Mouse (Mus musculus) limb, embryonic 14.5 days (tissue): ENCODE results near the gene Tmsb15b1. TPM values are rescaled to one million over a fixed set of nuclear protein-coding genes. Genes with fewer than 3 reads are reported as not detected.
"Not testable (repeated sequence)": the region's sequence is repeated elsewhere in the genome, so short reads cannot be mapped to it uniquely, and the experiment has no call there.

Source experiments
- ATAC-seq: fragments of 200-750 bp; cut with Nextera tagmentation; 2 replicates; pipeline ENCODE4 v1.8.0; 2017; ENCODE audit warnings: low read depth, moderate number of reproducible peaks, moderate TSS enrichment; ENCODE audit not compliant: low FRiP score
- DNase-seq: peaks from one replicate; pipeline ENCODE4 v3.0.0-alpha.2; 2015; ENCODE audit warnings: low spot score
- H3K27ac ChIP-seq: fragments of 300-500 bp; sonication (generic); replicated peaks from 2 replicates; pipeline ENCODE4 v1.5.1; 2014; ENCODE audit warnings: low read depth, mild to moderate bottlenecking, low read length, moderate library complexity, mixed read lengths
- H3K27me3 ChIP-seq: fragments of 300-500 bp; sonication (generic); 2 replicates; pipeline ENCODE4 v1.6.1; 2014; ENCODE audit warnings: low read length, mixed read lengths; ENCODE audit not compliant: control insufficient read depth, insufficient read depth
- H3K36me3 ChIP-seq: fragments of 300-500 bp; sonication (generic); 2 replicates; pipeline ENCODE4 v1.6.1; 2014; ENCODE audit warnings: mild to moderate bottlenecking, low read length, moderate library complexity, mixed read lengths; ENCODE audit not compliant: control insufficient read depth, insufficient read depth
- H3K4me1 ChIP-seq: fragments of 300-500 bp; sonication (generic); 2 replicates; pipeline ENCODE4 v1.6.1; 2014; ENCODE audit warnings: antibody characterized with exemption, low read length, mixed read lengths; ENCODE audit not compliant: control insufficient read depth, insufficient read depth
- H3K4me2 ChIP-seq: fragments of 300-500 bp; sonication (generic); replicated peaks from 2 replicates; pipeline ENCODE4 v1.6.1; 2014; ENCODE audit warnings: low read depth, mild to moderate bottlenecking, low read length, moderate library complexity; ENCODE audit not compliant: severe bottlenecking
- H3K4me3 ChIP-seq: fragments of 300-500 bp; sonication (generic); replicated peaks from 2 replicates; pipeline ENCODE4 v1.5.1; 2014; ENCODE audit warnings: low read length
- H3K9ac ChIP-seq: fragments of 300-500 bp; sonication (generic); 2 replicates; pipeline ENCODE4 v1.6.1; 2014; ENCODE audit warnings: mild to moderate bottlenecking, low read depth, low read length, moderate library complexity; ENCODE audit not compliant: severe bottlenecking
- H3K9me3 ChIP-seq: fragments of 300-500 bp; sonication (generic); 2 replicates; pipeline ENCODE4 v1.6.1; 2016; ENCODE audit warnings: low read length; ENCODE audit not compliant: control insufficient read depth
- POLR2A ChIP-seq: fragments of 200-500 bp; IDR thresholded peaks from 2 replicates; pipeline ENCODE4 v1.8.0; 2012; ENCODE audit warnings: inconsistent platforms, mild to moderate bottlenecking, moderate library complexity, borderline replicate concordance; ENCODE audit not compliant: insufficient read depth, insufficient read length; ENCODE audit errors: extremely low read depth
- WGBS: fragments of 180-500 bp; shearing (Covaris S2); extraction: QIAGEN DNeasy Blood & Tissue Kit; methylation state at CpG from one replicate; pipeline ENCODE4 v1.1.7; 2014; 5-methylcytosine and 5-hydroxymethylcytosine counted together
- polyA plus RNA-seq, 2 experiments: library from polyadenylated mRNA; depleted of rRNA in 1 of 2; stranded (reverse) in 1 of 2; unstranded in 1 of 2; fragments of >200 nt; fragmentation: Nextera tagmentation in 1 of 2; extraction: Ambion mirVana in 1 of 2; gene quantifications; 2 replicates each; pipeline versions ENCODE4 v1.2.1 to v1.2.3; 2012 to 2014

The Tmsb15b1 gene
- polyA plus RNA-seq, 2 experiments: 11.3 to 28.5 TPM

GRCm38 (mm10) chrX:136978616-136979015 lies 1.9 kb upstream of the Tmsb15b1 start:
- no peaks in the 10 kb centered on the region for H3K36me3 ChIP-seq
- no peak overlapping the region for H3K27ac ChIP-seq
- H3K9me3 ChIP-seq: no peaks in the 10 kb centered on the region
- no peaks in the 10 kb centered on the region for H3K4me1 ChIP-seq
- DNase-seq (no peak), ATAC-seq (no peak)
- no peak overlapping the region for H3K9ac ChIP-seq
- H3K4me2 ChIP-seq: no peak overlapping the region
- no peaks in the 10 kb centered on the region for H3K27me3 ChIP-seq
- no peak overlapping the region for H3K4me3 ChIP-seq
- TF ChIP-seq POLR2A: no peak

GRCm38 (mm10) chrX:136975397-136975796 lies 1.3 kb downstream of the Tmsb15b1 start, which contains the start of gene Tmsb15b2:
Gene Tmsb15b2 (minus strand): TSS chrX:136975497.
- H3K4me1 ChIP-seq, H3K27ac ChIP-seq, H3K9me3 ChIP-seq, DNase-seq, H3K27me3 ChIP-seq, ATAC-seq, H3K36me3 ChIP-seq: not testable (repeated sequence)
- H3K4me2 ChIP-seq: peak within 1 kb of the TSS; percentile 47
- peak within 1 kb of the TSS; percentile 41 for H3K4me3 ChIP-seq
- WGBS: 84% methylated on average over 6 of the region's 6 CpGs
- peak within 1 kb of the TSS; percentile 50; the same call in 1 of the 2 replicates for H3K9ac ChIP-seq

GRCm38 (mm10) chrX:136959688-136960087 lies 17.0 kb downstream of the Tmsb15b1 start:
- no peak for TF ChIP-seq POLR2A
- Histone ChIP-seq H3K4me1 (no peaks in the 10 kb centered on the region), H3K9me3 (no peaks in the 10 kb centered on the region), H3K27ac (no peak overlapping the region), H3K9ac (no peak overlapping the region), H3K36me3 (no peaks in the 10 kb centered on the region), H3K4me3 (no peak overlapping the region), H3K27me3 (no peaks in the 10 kb centered on the region), H3K4me2 (no peak overlapping the region)
- DNase-seq: no peak
- ATAC-seq: no peak
- 18% methylated on average over 2 of the region's 2 CpGs for WGBS

GRCm38 (mm10) chrX:136958300-136958699 lies 18.4 kb downstream of the Tmsb15b1 start:
- not testable (repeated sequence) for ATAC-seq, H3K9ac ChIP-seq, H3K36me3 ChIP-seq, H3K27me3 ChIP-seq, DNase-seq, H3K4me1 ChIP-seq, H3K27ac ChIP-seq, H3K9me3 ChIP-seq
- peak overlapping the region; percentile 35 for H3K4me2 ChIP-seq
- 67% methylated on average over 5 of the region's 5 CpGs for WGBS
- peak overlapping the region; percentile 27; the same call in 1 of the 2 replicates for H3K4me3 ChIP-seq

GRCm38 (mm10) chrX:136957583-136958279 lies 18.9 kb downstream of the Tmsb15b1 start:
- DNase-seq: peak; percentile 52
- H3K27me3 ChIP-seq, H3K9me3 ChIP-seq, H3K27ac ChIP-seq, H3K4me1 ChIP-seq, H3K9ac ChIP-seq, H3K36me3 ChIP-seq: not testable (repeated sequence)
- H3K4me3 ChIP-seq: peak overlapping the region; percentile 27
- 28% methylated on average over 13 of the region's 13 CpGs for WGBS
- ATAC-seq: peak; percentile 96
- peak overlapping the region; percentile 38 for H3K4me2 ChIP-seq

GRCm38 (mm10) chrX:136937985-136938384 lies 38.7 kb downstream of the Tmsb15b1 start:
- Histone ChIP-seq H3K9me3 (no peaks in the 10 kb centered on the region), H3K9ac (no peak overlapping the region), H3K27ac (no peak overlapping the region), H3K27me3 (no peaks in the 10 kb centered on the region), H3K4me3 (no peak overlapping the region), H3K4me1 (no peaks in the 10 kb centered on the region), H3K36me3 (no peaks in the 10 kb centered on the region), H3K4me2 (no peak overlapping the region)
- WGBS: 39% methylated on average over 3 of the region's 3 CpGs
- no peak for DNase-seq
- ATAC-seq: no peak
- TF ChIP-seq POLR2A: no peak
